Mouse (Mus musculus) cerebellum, adult 2 months (tissue): ENCODE results near the gene Kdelr3. TPM values are rescaled to one million over a fixed set of nuclear protein-coding genes. Genes with fewer than 3 reads are reported as not detected.

Experiments used
- DNase-seq, 2 experiments: peaks; one replicate each; pipeline ENCODE4 v3.0.0; 2021
- H3K27ac ChIP-seq: fragments of 200-500 bp; 2 replicates; pipeline ENCODE4 v1.5.1; 2012; ENCODE audit warnings: low read length, control low read depth, inconsistent platforms; ENCODE audit not compliant: insufficient read depth
- H3K27me3 ChIP-seq: fragments of 200-500 bp; 2 replicates; pipeline ENCODE4 v1.6.1; 2012; ENCODE audit warnings: inconsistent platforms, mild to moderate bottlenecking, low read length, moderate library complexity; ENCODE audit not compliant: control insufficient read depth, insufficient read depth
- H3K4me1 ChIP-seq: fragments of 200-500 bp; 2 replicates; pipeline ENCODE4 v1.6.1; 2011; ENCODE audit warnings: low read length; ENCODE audit not compliant: control insufficient read depth, insufficient read depth
- H3K4me3 ChIP-seq: fragments of 200-500 bp; replicated peaks from 2 replicates; pipeline ENCODE3; 2011; ENCODE audit warnings: mild to moderate bottlenecking, low read depth, low read length, control low read depth; ENCODE audit not compliant: insufficient read depth
- CTCF ChIP-seq: fragments of 200-500 bp; IDR thresholded peaks from 2 replicates; pipeline ENCODE4 v1.5.1; 2011; ENCODE audit warnings: low read depth, mild to moderate bottlenecking, control low read depth, low read length, moderate library complexity, borderline replicate concordance; ENCODE audit not compliant: insufficient read depth
- POLR2A ChIP-seq: fragments of 200-500 bp; IDR thresholded peaks from 2 replicates; pipeline ENCODE4 v1.6.1; 2011; ENCODE audit warnings: low read length, control low read depth, borderline replicate concordance; ENCODE audit not compliant: insufficient read depth
- WGBS: fragments of 180-500 bp; shearing (Covaris S2); methylation state at CpG from one replicate; pipeline ENCODE4 v1.1.7; 2018; 5-methylcytosine and 5-hydroxymethylcytosine counted together
- polyA plus RNA-seq: library from polyadenylated mRNA; depleted of rRNA; stranded (reverse); fragments of >200 nt; gene quantifications from 2 replicates; pipeline ENCODE4 v1.2.3, GENCODE M21; 2012

The Kdelr3 gene
- polyA plus RNA-seq, 1 experiment: 1.7 TPM

DNA sequence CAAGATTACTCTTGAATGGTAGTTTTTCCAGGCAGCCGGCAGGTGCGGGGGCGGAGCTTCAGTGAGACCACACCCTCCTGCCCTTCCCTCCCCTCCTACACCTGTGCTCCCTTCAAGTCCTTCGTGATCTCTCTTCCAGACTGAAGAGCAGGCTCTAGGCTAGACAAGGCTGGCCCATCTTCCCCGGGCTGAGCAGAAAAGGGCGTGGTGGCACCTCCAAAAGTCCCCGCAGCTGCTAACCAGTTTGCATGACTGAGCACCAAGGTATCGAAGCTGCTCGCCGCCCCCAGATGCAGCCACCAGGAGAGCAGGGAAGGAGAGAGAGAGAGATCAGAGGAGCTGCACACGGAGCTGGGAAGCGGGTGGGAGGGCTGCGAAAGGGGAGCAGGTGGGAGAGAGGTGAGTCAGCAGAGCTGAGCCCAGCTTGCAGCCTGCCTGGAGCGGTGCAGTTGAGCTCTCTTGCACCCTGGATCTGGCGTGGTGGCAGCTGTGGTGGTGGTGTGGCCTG, 35.0 kb upstream of the Kdelr3 start:
- Histone ChIP-seq H3K27ac (no peak overlapping the region), H3K4me3 (no peak overlapping the region), H3K4me1 (no peaks in the 10 kb centered on the region), H3K27me3 (no peaks in the 10 kb centered on the region)
- no peak for DNase-seq
- WGBS: 17% methylated on average over 15 of the region's 15 CpGs
- no peak for TF ChIP-seq CTCF
- TF ChIP-seq POLR2A: no peak

DNA sequence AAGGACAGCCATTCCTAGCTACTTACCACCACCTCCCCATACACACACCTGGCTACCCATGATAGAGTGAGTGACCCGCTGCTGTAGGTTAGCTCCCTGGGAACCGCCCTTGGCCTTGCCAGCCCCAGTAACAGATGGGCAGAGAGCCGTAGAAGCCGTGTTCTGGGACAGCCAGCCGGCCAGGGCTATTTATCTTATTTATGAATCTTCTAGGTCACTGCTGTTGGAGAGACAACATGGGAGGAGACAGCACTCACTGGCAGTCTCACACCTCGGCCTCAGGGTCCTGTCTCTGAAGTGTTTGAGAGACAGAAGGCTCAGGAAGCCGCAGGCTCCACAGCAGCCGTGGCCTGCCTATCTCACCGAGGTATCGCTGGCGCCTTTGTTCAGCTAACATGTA, 26.7 kb upstream of the Kdelr3 start:
- TF ChIP-seq POLR2A (no peak), CTCF (no peak)
- no peak for DNase-seq
- H3K4me3 ChIP-seq: no peak overlapping the region
- 43% methylated on average over 11 of the region's 11 CpGs for WGBS
- H3K27ac ChIP-seq: no peak overlapping the region
- peaks cover 3% of the 10 kb centered on the region; the same call in 1 of the 2 replicates for H3K4me1 ChIP-seq
- H3K27me3 ChIP-seq: no peaks in the 10 kb centered on the region

DNA sequence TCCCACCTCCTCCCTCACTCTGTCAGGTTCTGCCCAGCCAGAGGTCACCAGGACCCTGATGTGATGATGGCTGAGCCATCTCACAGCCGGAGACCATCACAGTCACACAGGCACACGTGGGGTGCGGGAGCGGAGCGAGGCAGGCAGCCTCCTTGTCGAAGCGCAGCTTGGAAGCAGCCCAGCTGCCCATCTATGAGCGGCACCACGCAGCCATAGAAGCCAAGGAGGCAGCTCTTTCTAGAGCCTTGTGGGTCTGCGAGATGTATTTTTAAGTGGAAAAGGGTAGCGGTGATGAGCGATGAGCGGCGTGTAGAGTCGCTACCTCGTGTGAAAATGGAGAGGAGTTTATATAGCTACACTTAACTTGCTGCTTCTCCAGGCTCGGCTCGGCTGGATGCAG, 22.7 kb upstream of the Kdelr3 start:
- WGBS: 25% methylated on average over 18 of the region's 18 CpGs
- Histone ChIP-seq H3K4me1 (peaks cover 3% of the 10 kb centered on the region; the same call in 1 of the 2 replicates), H3K27me3 (no peaks in the 10 kb centered on the region), H3K27ac (no peak overlapping the region), H3K4me3 (no peak overlapping the region)
- DNase-seq: no peak
- TF ChIP-seq POLR2A (no peak), CTCF (no peak)

- Histone ChIP-seq H3K4me3 (no peak overlapping the region), H3K27ac (no peak overlapping the region), H3K4me1 (no peaks in the 10 kb centered on the region; the same call in 1 of the 2 replicates), H3K27me3 (peaks cover under 1% of the 10 kb centered on the region; the same call in 1 of the 2 replicates)
- WGBS: 70% methylated on average over 17 of the region's 17 CpGs
- TF ChIP-seq POLR2A (no peak), CTCF (no peak)
- no peak for DNase-seq
Measured at GRCm38 (mm10) chr15:79500110-79500509, 16.1 kb upstream of the Kdelr3 start.

- WGBS: 10% methylated on average over 18 of the region's 18 CpGs
- DNase-seq: no peak
- no peak overlapping the region for H3K27ac ChIP-seq
- H3K4me1 ChIP-seq: peaks cover 5% of the 10 kb centered on the region
- no peak overlapping the region for H3K4me3 ChIP-seq
- no peak for TF ChIP-seq POLR2A
- TF ChIP-seq CTCF: no peak
- peaks cover 4% of the 10 kb centered on the region for H3K27me3 ChIP-seq
Measured at GRCm38 (mm10) chr15:79502891-79503341, 13.3 kb upstream of the Kdelr3 start.

DNA sequence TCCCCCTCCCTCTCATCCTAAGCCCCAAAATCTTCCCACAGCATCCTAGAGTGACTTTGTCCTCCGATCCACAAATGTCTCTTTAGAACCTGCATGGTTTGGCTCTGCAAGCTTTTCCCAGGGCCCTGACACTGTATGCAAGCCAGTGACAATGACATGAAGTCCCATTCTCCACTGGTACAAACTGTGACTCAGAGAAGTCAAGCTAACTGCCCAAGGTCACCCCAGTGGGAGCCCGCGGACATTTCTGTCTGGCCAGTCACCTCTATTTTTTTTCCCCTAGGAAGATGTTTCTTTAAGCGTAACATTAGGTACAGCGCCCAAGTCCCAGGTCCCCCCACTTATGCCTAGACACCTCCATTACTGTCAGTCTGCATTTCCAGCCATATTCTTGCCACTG, 12.8 kb upstream of the Kdelr3 start:
- Histone ChIP-seq H3K27ac (no peak overlapping the region), H3K27me3 (peaks cover 4% of the 10 kb centered on the region), H3K4me3 (no peak overlapping the region), H3K4me1 (peaks cover 5% of the 10 kb centered on the region)
- DNase-seq: no peak
- TF ChIP-seq CTCF (no peak), POLR2A (no peak)
- 62% methylated on average over 5 of the region's 5 CpGs for WGBS

- TF ChIP-seq CTCF (no peak), POLR2A (no peak)
- peak within 1 kb of the TSS; percentile 38 for H3K4me3 ChIP-seq
- under 1% methylated on average over 60 of the region's 60 CpGs for WGBS
- H3K27me3 ChIP-seq: peaks cover 4% of the 10 kb centered on the region
- no peak within 1 kb of the TSS for H3K27ac ChIP-seq
- peaks cover 5% of the 10 kb centered on the region for H3K4me1 ChIP-seq
- no peak for DNase-seq
Measured at GRCm38 (mm10) chr15:79504707-79505452, 11.3 kb upstream of the Kdelr3 start, which contains the start of gene Kcnj4. Gene Kcnj4, minus strand, starts transcription at chr15:79505241.

GRCm38 (mm10) chr15:79505616-79506283, 10.5 kb upstream of the Kdelr3 start:
- peaks cover 5% of the 10 kb centered on the region for H3K4me1 ChIP-seq
- H3K27me3 ChIP-seq: peaks cover 4% of the 10 kb centered on the region
- no peak for TF ChIP-seq POLR2A
- no peak for TF ChIP-seq CTCF
- peak; percentile 44 to 52 for DNase-seq
- WGBS: under 1% methylated on average over 55 of the region's 71 CpGs
- peak overlapping the region; percentile 38 for H3K4me3 ChIP-seq
- H3K27ac ChIP-seq: no peak overlapping the region
